Mouse (Mus musculus) limb, embryonic 15.5 days (tissue): ENCODE data around the gene Klhdc10. TPM values are rescaled to one million over a fixed set of nuclear protein-coding genes. Genes with fewer than 3 reads are reported as not detected.

Experiments used
- ATAC-seq: fragments of 200-750 bp; cut with Nextera tagmentation; 2 replicates; pipeline ENCODE4 v1.8.0; 2017; ENCODE audit warnings: low read depth, moderate TSS enrichment; ENCODE audit not compliant: insufficient number of reproducible peaks, low FRiP score, low TSS enrichment
- H3K27ac ChIP-seq: fragments of 300-500 bp; sonication (generic); 2 replicates; pipeline ENCODE4 v1.5.1; 2015; ENCODE audit warnings: moderate library complexity, mild to moderate bottlenecking, inconsistent platforms
- H3K27me3 ChIP-seq: fragments of 300-500 bp; sonication (generic); 2 replicates; pipeline ENCODE4 v1.6.1; 2015; ENCODE audit warnings: inconsistent platforms
- H3K36me3 ChIP-seq: fragments of 300-500 bp; sonication (generic); 2 replicates; pipeline ENCODE4 v1.6.1; 2015; ENCODE audit warnings: inconsistent platforms
- H3K4me1 ChIP-seq: fragments of 300-500 bp; sonication (generic); 2 replicates; pipeline ENCODE4 v1.6.1; 2015; ENCODE audit warnings: inconsistent platforms
- H3K4me2 ChIP-seq: fragments of 300-500 bp; sonication (generic); 2 replicates; pipeline ENCODE4 v1.6.1; 2015; ENCODE audit warnings: mild to moderate bottlenecking, inconsistent platforms
- H3K4me3 ChIP-seq: fragments of 300-500 bp; sonication (generic); 2 replicates; pipeline ENCODE4 v1.5.1; 2015; ENCODE audit warnings: mild to moderate bottlenecking, inconsistent platforms
- H3K9ac ChIP-seq: fragments of 300-500 bp; sonication (generic); 2 replicates; pipeline ENCODE4 v1.6.1; 2015; ENCODE audit warnings: inconsistent platforms
- H3K9me3 ChIP-seq: fragments of 300-500 bp; sonication (generic); 2 replicates; pipeline ENCODE4 v1.6.1; 2016; ENCODE audit warnings: inconsistent platforms
- WGBS: fragments of 180-500 bp; shearing (Covaris S2); methylation state at CpG from one replicate; pipeline ENCODE4 v1.1.7; 2015; 5-methylcytosine and 5-hydroxymethylcytosine counted together
- polyA plus RNA-seq: library from polyadenylated mRNA; unstranded; fragments of >200 nt; fragmentation: Nextera tagmentation; extraction: Ambion mirVana; gene quantifications from 2 replicates; pipeline ENCODE4 v1.2.1, GENCODE M21; 2015

Klhdc10 gene
- polyA plus RNA-seq, 1 experiment from 2014 or later: 25.5 TPM

- no peak for ATAC-seq
- Histone ChIP-seq H3K27me3 (no peaks in the 10 kb centered on the region), H3K4me1 (peaks cover 7% of the 10 kb centered on the region; the same call in 1 of the 2 replicates), H3K9me3 (no peaks in the 10 kb centered on the region), H3K4me3 (no peak overlapping the region), H3K27ac (no peak overlapping the region), H3K9ac (no peak overlapping the region), H3K4me2 (no peak overlapping the region), H3K36me3 (0 out of 2 replicates have a peak, but pooled peaks cover 3% of the 10 kb centered on the region)
- 71% methylated on average over 5 of the region's 5 CpGs for WGBS
Observed at GRCm38 (mm10) chr6:30404671-30405070, 3.0 kb downstream of the Klhdc10 start.

GRCm38 (mm10) chr6:30408276-30408675, 6.6 kb downstream of the Klhdc10 start:
- Histone ChIP-seq H3K9me3 (no peaks in the 10 kb centered on the region), H3K36me3 (peaks cover 6% of the 10 kb centered on the region; the same call in 1 of the 2 replicates), H3K4me1 (peaks cover 7% of the 10 kb centered on the region; the same call in 1 of the 2 replicates), H3K4me2 (no peak overlapping the region), H3K27ac (no peak overlapping the region), H3K4me3 (no peak overlapping the region), H3K9ac (no peak overlapping the region), H3K27me3 (no peaks in the 10 kb centered on the region)
- ATAC-seq: no peak
- WGBS: 84% methylated on average over 4 of the region's 4 CpGs

- no peak overlapping the region for H3K27ac ChIP-seq
- H3K4me3 ChIP-seq: no peak overlapping the region
- no peak overlapping the region for H3K9ac ChIP-seq
- no peaks in the 10 kb centered on the region for H3K9me3 ChIP-seq
- peaks cover 6% of the 10 kb centered on the region; the same call in 1 of the 2 replicates for H3K36me3 ChIP-seq
- H3K4me1 ChIP-seq: no peaks in the 10 kb centered on the region; the same call in 1 of the 2 replicates
- no peaks in the 10 kb centered on the region for H3K27me3 ChIP-seq
- no peak for ATAC-seq
- H3K4me2 ChIP-seq: no peak overlapping the region
- 89% methylated on average over 7 of the region's 7 CpGs for WGBS
Observed at GRCm38 (mm10) chr6:30409399-30410093, 7.9 kb downstream of the Klhdc10 start.

GRCm38 (mm10) chr6:30411311-30411710, 9.6 kb downstream of the Klhdc10 start:
- Histone ChIP-seq H3K9me3 (no peaks in the 10 kb centered on the region), H3K4me3 (no peak overlapping the region), H3K36me3 (peaks cover 6% of the 10 kb centered on the region; the same call in 1 of the 2 replicates), H3K27me3 (no peaks in the 10 kb centered on the region), H3K9ac (no peak overlapping the region), H3K4me2 (no peak overlapping the region), H3K27ac (no peak overlapping the region), H3K4me1 (no peaks in the 10 kb centered on the region)
- no peak for ATAC-seq
- 70% methylated on average over 4 of the region's 4 CpGs for WGBS

- H3K9me3 ChIP-seq: no peaks in the 10 kb centered on the region
- H3K36me3 ChIP-seq: peaks cover 6% of the 10 kb centered on the region
- WGBS: 87% methylated on average over 2 of the region's 2 CpGs
Observed at GRCm38 (mm10) chr6:30416126-30416525, 14.5 kb downstream of the Klhdc10 start.

GRCm38 (mm10) chr6:30416801-30417200, 15.1 kb downstream of the Klhdc10 start:
- ATAC-seq: no peak
- peaks cover 12% of the 10 kb centered on the region for H3K36me3 ChIP-seq
- no peaks in the 10 kb centered on the region for H3K9me3 ChIP-seq
- H3K4me2 ChIP-seq: no peak overlapping the region
- WGBS: 85% methylated on average over 7 of the region's 7 CpGs
- no peak overlapping the region for H3K27ac ChIP-seq
- no peaks in the 10 kb centered on the region for H3K27me3 ChIP-seq
- H3K4me3 ChIP-seq: no peak overlapping the region
- H3K4me1 ChIP-seq: 0 out of 2 replicates have a peak, but pooled peaks cover 3% of the 10 kb centered on the region
- no peak overlapping the region for H3K9ac ChIP-seq

More at GRCm38 (mm10) chr6:30416126-30416525, 14.5 kb downstream of the Klhdc10 start:
- no peak overlapping the region for H3K4me3 ChIP-seq
- no peak overlapping the region for H3K4me2 ChIP-seq
- no peak overlapping the region for H3K9ac ChIP-seq
- H3K4me1 ChIP-seq: 0 out of 2 replicates have a peak, but pooled peaks cover 3% of the 10 kb centered on the region
- H3K27ac ChIP-seq: no peak overlapping the region; the same call in 1 of the 2 replicates
- H3K27me3 ChIP-seq: no peaks in the 10 kb centered on the region
- ATAC-seq: no peak

- no peak overlapping the region for H3K4me2 ChIP-seq
- H3K9me3 ChIP-seq: no peaks in the 10 kb centered on the region
- 40% methylated on average over 3 of the region's 3 CpGs for WGBS
- ATAC-seq: no peak
- peak overlapping the region; percentile 75 for H3K27ac ChIP-seq
- H3K36me3 ChIP-seq: 0 out of 2 replicates have a peak, but pooled peaks cover 2% of the 10 kb centered on the region
- H3K4me3 ChIP-seq: no peak overlapping the region
- no peak overlapping the region for H3K9ac ChIP-seq
- H3K27me3 ChIP-seq: no peaks in the 10 kb centered on the region
- H3K4me1 ChIP-seq: peaks cover 5% of the 10 kb centered on the region
Observed at GRCm38 (mm10) chr6:30432461-30433192, 31.0 kb downstream of the Klhdc10 start.

- 89% methylated on average over 3 of the region's 3 CpGs for WGBS
- peaks cover 5% of the 10 kb centered on the region for H3K4me1 ChIP-seq
- no peak overlapping the region for H3K9ac ChIP-seq
- no peak overlapping the region for H3K4me3 ChIP-seq
- H3K9me3 ChIP-seq: no peaks in the 10 kb centered on the region
- no peak overlapping the region for H3K4me2 ChIP-seq
- H3K27ac ChIP-seq: no peak overlapping the region
- H3K27me3 ChIP-seq: no peaks in the 10 kb centered on the region
- H3K36me3 ChIP-seq: peaks cover 12% of the 10 kb centered on the region
- no peak for ATAC-seq
Observed at GRCm38 (mm10) chr6:30436476-30436875, 34.8 kb downstream of the Klhdc10 start.

- H3K4me3 ChIP-seq: no peak overlapping the region
- 59% methylated on average over 3 of the region's 3 CpGs for whole genome bisulfite sequencing
- no peaks in the 10 kb centered on the region for H3K27me3 ChIP-seq
- H3K9ac ChIP-seq: no peak overlapping the region
- H3K4me1 ChIP-seq: peaks cover 5% of the 10 kb centered on the region
- H3K9me3 ChIP-seq: no peaks in the 10 kb centered on the region
- no peak overlapping the region for H3K27ac ChIP-seq
- no peak overlapping the region for H3K4me2 ChIP-seq
- ATAC-seq: no peak
- peaks cover 18% of the 10 kb centered on the region for H3K36me3 ChIP-seq
Observed at GRCm38 (mm10) chr6:30437054-30437453, 35.4 kb downstream of the Klhdc10 start.

GRCm38 (mm10) chr6:30439576-30439975, 37.9 kb downstream of the Klhdc10 start:
- 93% methylated on average over 10 of the region's 10 CpGs for WGBS

GRCm38 (mm10) chr6:30456991-30457390, 55.3 kb downstream of the Klhdc10 start:
- no peak for ATAC-seq
- Histone ChIP-seq H3K4me2 (no peak overlapping the region), H3K9ac (no peak overlapping the region), H3K27ac (no peak overlapping the region), H3K9me3 (no peaks in the 10 kb centered on the region), H3K4me3 (no peak overlapping the region), H3K27me3 (no peaks in the 10 kb centered on the region), H3K4me1 (peaks cover 29% of the 10 kb centered on the region), H3K36me3 (peaks cover 24% of the 10 kb centered on the region)
- WGBS: 94% methylated on average over 7 of the region's 7 CpGs

More at GRCm38 (mm10) chr6:30439576-30439975, 37.9 kb downstream of the Klhdc10 start:
- Histone ChIP-seq H3K4me1 (no peaks in the 10 kb centered on the region), H3K4me3 (no peak overlapping the region), H3K9me3 (no peaks in the 10 kb centered on the region), H3K9ac (no peak overlapping the region), H3K27me3 (no peaks in the 10 kb centered on the region), H3K36me3 (peaks cover 38% of the 10 kb centered on the region), H3K27ac (no peak overlapping the region), H3K4me2 (no peak overlapping the region)
- ATAC-seq: no peak

GRCm38 (mm10) chr6:30458626-30459025, 57.0 kb downstream of the Klhdc10 start:
- Histone ChIP-seq H3K4me1 (peaks cover 38% of the 10 kb centered on the region), H3K27me3 (no peaks in the 10 kb centered on the region), H3K4me3 (no peak overlapping the region), H3K9ac (no peak overlapping the region), H3K27ac (peak overlapping the region; percentile 95), H3K36me3 (peaks cover 14% of the 10 kb centered on the region), H3K4me2 (no peak overlapping the region), H3K9me3 (no peaks in the 10 kb centered on the region)
- no peak for ATAC-seq
- WGBS: 80% methylated on average over 5 of the region's 5 CpGs
